Mouse (Mus musculus): ENCODE data around the gene Cpox. TPM values are rescaled to one million over a fixed set of nuclear protein-coding genes. Genes with fewer than 3 reads are reported as not detected.

Gene Cpox
- polyA plus RNA-seq, 1 experiment from 2014 or later = 80.4 TPM

DNA sequence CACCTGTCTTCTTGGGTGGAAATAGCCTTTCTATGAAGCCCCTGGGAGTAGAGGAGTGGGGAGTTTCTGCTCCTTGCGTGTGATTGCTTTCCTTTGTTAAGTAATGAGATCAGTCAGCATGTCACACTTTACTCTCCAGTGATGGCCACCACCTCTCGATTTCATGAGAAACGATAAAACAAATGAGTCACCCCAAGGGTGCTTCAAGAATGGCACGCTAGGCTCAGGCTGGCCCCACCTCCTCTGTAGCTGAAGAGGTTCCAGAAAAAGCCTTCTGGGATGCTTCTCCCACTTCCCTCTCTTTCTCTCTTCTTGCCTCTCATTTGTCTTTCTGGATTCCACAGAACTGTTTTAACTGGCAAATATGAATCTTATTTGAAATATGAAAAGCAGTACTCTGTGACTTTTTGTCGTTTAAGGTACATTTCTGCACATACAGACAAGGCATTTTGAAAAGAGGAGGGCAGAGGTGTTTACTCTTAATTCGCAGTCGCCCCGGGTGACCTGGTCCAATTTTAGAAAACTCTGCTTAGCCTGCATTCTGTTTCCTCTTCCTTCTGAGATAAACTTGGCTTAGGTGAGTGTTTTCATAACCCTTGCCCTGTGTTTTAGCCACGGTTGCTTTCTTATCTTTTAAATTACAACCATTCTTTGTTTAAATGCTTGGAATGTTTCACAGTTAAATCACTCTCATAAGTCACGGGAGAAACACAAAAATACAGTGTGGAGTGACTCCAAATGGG, 33.5 kb downstream of the Cpox start:
- no peak overlapping the region for H3K9ac ChIP-seq
- H3K27me3 ChIP-seq (replicated peaks) = no peaks in the 10 kb centered on the region
- ATAC-seq (ENCODE audit: insufficient read depth, low FRiP score, low read depth) = no peak
- no peaks in the 10 kb centered on the region for H3K36me3 ChIP-seq
- 11% methylated on average over 10 of the region's 10 CpGs for WGBS
- no peaks in the 10 kb centered on the region for H3K9me3 ChIP-seq
- no peak overlapping the region for H3K4me2 ChIP-seq
- H3K27ac ChIP-seq = no peak overlapping the region
- no peaks in the 10 kb centered on the region for H3K4me1 ChIP-seq
- no peak overlapping the region for H3K4me3 ChIP-seq (replicated peaks)

DNA sequence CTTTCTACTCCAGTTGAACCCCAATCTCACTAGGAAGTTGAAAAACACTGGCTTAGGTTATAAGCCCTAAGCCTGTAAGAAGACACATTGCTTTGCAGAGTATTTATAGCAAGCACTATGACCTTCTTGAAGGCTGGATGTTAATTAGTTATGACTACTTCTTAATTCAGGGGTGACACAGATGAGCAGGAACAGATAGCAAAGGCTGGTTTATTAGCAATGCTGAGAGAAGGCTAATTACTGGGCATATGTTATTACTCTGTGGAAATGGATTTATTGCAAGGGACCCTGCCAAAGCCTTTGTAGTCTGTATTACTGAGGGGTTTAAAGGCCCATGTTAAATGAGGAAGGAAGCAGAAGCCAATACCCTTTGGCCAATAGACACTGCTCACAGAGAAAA, 34.9 kb downstream of the Cpox start:
- ATAC-seq (ENCODE audit: insufficient read depth, low FRiP score, low read depth) = no peak
- no peaks in the 10 kb centered on the region for H3K36me3 ChIP-seq
- H3K4me3 ChIP-seq (replicated peaks) = no peak overlapping the region
- H3K4me1 ChIP-seq = no peaks in the 10 kb centered on the region
- H3K4me2 ChIP-seq = no peak overlapping the region
- no peaks in the 10 kb centered on the region for H3K27me3 ChIP-seq (replicated peaks)
- H3K9me3 ChIP-seq = no peaks in the 10 kb centered on the region
- no peak overlapping the region for H3K9ac ChIP-seq
- no peak overlapping the region for H3K27ac ChIP-seq

DNA sequence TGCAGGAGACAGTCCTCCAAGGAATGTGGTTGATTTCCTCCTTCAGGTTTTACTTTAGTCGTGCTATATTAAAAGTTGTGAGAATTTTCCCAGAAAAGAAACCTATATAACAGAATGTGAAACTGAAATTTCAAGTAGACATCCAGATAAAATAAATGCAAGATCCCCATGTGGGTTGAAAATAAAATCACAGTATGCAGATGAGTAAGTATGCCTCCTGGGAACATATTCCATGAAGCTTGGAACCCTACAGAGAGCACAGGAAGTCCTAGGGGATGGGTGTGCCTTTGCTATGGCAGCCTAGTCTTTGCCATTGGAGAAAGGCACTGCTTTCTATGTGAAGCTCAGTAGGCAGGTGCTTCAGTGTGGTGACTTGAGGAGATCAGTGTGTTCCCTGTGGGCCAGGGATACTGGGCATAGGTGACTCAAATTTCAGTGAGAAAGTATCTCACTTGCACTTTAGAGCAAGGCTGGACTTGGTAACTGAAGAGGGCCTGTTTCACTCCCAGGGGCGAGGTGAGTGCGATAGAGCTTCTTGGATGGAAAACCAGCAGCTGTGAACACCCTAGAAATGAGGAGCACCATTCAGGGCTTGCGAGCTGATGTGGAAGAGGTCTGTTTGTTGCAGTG, 37.3 kb downstream of the Cpox start:
- Histone ChIP-seq H3K9ac (no peak overlapping the region), H3K36me3 (no peaks in the 10 kb centered on the region), H3K4me2 (no peak overlapping the region), H3K9me3 (no peaks in the 10 kb centered on the region), H3K4me1 (no peaks in the 10 kb centered on the region), H3K4me3 (replicated peaks) (no peak overlapping the region), H3K27ac (no peak overlapping the region), H3K27me3 (replicated peaks) (no peaks in the 10 kb centered on the region)
- no peak for ATAC-seq (ENCODE audit: insufficient read depth, low FRiP score, low read depth)
- WGBS = 87% methylated on average over 4 of the region's 4 CpGs

DNA sequence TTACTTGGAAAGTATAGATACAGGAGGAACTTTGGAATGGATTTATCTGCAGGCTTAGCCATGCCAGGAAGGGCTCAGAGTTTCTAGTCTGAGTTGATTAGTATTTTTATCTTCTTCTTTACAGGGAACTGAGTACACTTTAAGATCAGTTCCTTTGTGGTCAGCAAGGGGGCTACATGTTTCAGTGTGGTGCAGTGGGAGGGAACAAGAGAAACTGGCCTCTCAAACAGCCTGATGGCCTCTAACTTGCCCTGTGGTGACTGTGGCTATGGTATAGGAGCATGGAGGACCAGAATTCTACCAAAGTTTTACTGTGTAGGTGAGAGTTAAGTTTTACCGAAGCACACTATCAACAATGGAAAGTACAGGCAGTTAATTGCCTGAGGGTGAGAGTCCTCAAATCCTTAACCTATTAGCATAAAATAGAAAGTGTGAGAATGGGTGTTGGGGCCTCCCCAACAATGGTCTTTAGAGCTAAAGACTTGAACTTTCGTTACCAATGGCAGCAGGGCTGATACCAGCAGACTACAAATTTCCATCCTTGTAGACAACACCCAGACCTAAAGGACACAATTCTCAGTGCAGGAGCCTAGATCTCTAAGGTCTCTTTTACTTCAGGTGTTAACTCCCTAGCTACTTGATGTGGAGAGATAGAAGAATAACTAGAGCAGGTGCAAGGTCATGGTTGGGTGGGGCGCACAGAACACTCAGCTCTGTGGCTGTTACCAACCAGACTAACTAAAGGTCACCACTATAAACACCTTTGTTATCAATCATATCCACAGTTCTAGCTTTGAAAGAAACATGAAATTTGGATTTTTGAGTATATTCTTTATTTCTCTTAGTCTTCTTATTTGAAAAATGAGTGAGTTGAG, 38.7 kb downstream of the Cpox start:
- H3K27ac ChIP-seq = no peak overlapping the region
- no peak overlapping the region for H3K4me3 ChIP-seq (replicated peaks)
- 70% methylated on average over 3 of the region's 3 CpGs for WGBS
- no peaks in the 10 kb centered on the region for H3K4me1 ChIP-seq
- ATAC-seq (ENCODE audit: insufficient read depth, low FRiP score, low read depth) = no peak
- H3K27me3 ChIP-seq (replicated peaks) = no peaks in the 10 kb centered on the region
- H3K9me3 ChIP-seq = no peaks in the 10 kb centered on the region
- H3K4me2 ChIP-seq = no peak overlapping the region
- H3K9ac ChIP-seq = no peak overlapping the region
- H3K36me3 ChIP-seq = no peaks in the 10 kb centered on the region

DNA sequence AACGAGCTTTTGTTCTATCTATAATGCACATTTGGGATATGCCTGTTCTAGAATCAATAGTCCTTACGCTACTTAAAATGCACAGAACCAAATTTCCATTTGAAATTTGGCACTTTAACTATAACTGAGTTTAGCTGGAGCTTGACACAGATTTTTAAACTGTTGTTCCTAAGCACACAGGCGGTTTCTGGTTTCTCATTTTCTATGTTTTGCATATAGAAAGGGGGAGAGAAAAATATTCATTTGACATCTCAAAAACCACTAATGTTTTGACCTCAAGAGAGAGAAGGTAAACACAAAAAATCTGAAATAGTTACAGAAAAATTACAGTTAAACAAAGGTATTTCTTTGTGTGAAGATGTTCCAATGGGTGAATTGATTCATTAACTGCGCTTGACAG, 39.4 kb downstream of the Cpox start:
- Histone ChIP-seq H3K27me3 (replicated peaks) (no peaks in the 10 kb centered on the region), H3K4me1 (no peaks in the 10 kb centered on the region), H3K9me3 (no peaks in the 10 kb centered on the region), H3K27ac (no peak overlapping the region), H3K9ac (no peak overlapping the region), H3K4me3 (replicated peaks) (no peak overlapping the region), H3K36me3 (no peaks in the 10 kb centered on the region), H3K4me2 (no peak overlapping the region)
- no peak for ATAC-seq (ENCODE audit: insufficient read depth, low FRiP score, low read depth)
- 71% methylated on average over 4 of the region's 4 CpGs for WGBS

DNA sequence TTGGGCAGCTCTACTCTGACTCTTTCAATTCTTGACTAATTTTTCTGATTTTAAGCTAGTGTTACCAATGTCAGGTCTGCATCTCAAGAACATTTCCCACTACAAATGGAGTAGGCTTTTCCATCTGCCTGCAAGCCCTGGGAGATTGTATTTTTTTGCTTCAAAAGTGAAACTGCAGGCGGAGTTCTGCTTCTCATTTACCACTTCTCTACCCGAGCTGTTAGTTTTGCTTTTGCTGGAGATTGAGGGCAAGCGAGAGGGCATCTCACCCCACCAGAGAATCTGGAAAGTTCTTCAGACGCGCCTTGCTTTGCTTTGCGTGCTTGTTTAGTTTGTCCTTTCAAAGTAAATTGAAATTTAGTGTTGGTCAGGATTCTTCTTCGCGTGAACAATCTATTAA, 42.1 kb downstream of the Cpox start:
- no peaks in the 10 kb centered on the region for H3K36me3 ChIP-seq
- no peaks in the 10 kb centered on the region for H3K4me1 ChIP-seq
- no peak overlapping the region for H3K9ac ChIP-seq
- 70% methylated on average over 8 of the region's 8 CpGs for WGBS
- no peaks in the 10 kb centered on the region for H3K9me3 ChIP-seq
- no peak overlapping the region for H3K4me2 ChIP-seq
- no peaks in the 10 kb centered on the region for H3K27me3 ChIP-seq (replicated peaks)
- no peak overlapping the region for H3K27ac ChIP-seq
- no peak overlapping the region for H3K4me3 ChIP-seq (replicated peaks)
- no peak for ATAC-seq (ENCODE audit: insufficient read depth, low FRiP score, low read depth)

DNA sequence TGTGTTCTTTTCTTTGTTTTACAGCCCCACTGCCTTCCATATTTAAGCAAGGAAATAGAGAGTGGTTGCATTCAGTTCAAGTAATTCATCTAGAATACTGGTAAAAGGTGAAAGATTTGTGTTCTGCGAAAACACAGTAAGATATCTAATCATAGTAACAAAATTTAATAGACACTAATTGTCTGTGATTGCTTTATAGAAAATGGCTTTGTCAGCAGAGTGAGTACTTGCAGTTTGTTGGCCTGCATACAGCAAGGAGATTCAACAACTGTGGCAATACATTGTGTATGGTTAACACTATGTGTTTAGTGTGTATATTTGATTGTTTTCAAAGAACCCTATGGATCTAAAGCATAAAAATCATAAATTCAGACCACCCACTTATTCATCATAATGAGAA, 43.0 kb downstream of the Cpox start:
- WGBS = 93% methylated on average over 1 of the region's 1 CpGs
- Histone ChIP-seq H3K4me1 (no peaks in the 10 kb centered on the region), H3K9ac (no peak overlapping the region), H3K36me3 (no peaks in the 10 kb centered on the region), H3K4me3 (replicated peaks) (no peak overlapping the region), H3K4me2 (no peak overlapping the region), H3K27ac (no peak overlapping the region), H3K27me3 (replicated peaks) (no peaks in the 10 kb centered on the region), H3K9me3 (no peaks in the 10 kb centered on the region)
- ATAC-seq (ENCODE audit: insufficient read depth, low FRiP score, low read depth) = no peak

DNA sequence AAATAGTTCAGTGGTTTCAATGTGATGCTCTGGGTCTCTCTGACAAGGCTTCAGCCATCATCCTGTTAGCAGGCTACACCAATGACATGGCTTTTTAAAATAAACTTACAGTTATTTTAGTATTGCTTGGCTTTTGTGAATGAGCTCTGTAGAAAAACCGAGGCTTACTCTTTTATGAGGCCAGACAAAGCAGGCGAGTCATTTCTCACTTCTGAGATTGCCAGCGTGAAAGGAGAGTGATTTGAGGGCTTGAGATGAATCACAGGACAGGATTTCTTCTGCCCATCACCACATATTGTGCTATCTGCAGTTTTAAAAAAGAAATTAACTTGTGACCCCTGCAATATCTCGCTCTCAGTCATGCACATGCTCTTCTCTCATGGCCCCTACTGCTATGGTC, 44.9 kb downstream of the Cpox start:
- no peaks in the 10 kb centered on the region for H3K9me3 ChIP-seq
- no peaks in the 10 kb centered on the region for H3K4me1 ChIP-seq
- WGBS = 61% methylated on average over 4 of the region's 4 CpGs
- no peak for ATAC-seq (ENCODE audit: insufficient read depth, low FRiP score, low read depth)
- H3K4me2 ChIP-seq = no peak overlapping the region
- no peaks in the 10 kb centered on the region for H3K36me3 ChIP-seq
- H3K4me3 ChIP-seq (replicated peaks) = no peak overlapping the region
- no peak overlapping the region for H3K27ac ChIP-seq
- no peaks in the 10 kb centered on the region for H3K27me3 ChIP-seq (replicated peaks)
- H3K9ac ChIP-seq = no peak overlapping the region

DNA sequence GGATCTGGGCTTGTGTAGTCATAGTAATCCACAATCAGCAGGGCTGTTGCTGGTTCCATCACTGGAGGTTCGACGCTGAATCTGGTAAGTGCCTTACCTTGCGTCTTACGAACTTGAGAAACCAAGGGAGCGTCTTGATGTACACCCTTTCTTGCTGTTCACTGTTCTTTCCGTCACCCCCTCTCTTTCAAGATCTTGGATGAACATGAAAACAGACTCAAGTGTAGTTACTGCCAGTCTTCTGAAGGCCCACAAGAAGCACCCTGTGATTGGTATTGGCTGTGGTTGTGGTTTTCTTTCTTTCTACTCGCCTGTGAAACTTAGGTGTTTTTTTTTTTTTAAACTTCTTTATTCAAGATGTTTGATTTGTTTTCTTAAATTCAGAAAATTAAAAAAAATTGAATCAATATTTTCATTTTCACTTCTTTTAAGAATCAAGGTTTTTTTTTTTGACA, 48.6 kb downstream of the Cpox start, which contains the start of gene Gpr15:
Gene Gpr15 (minus strand): TSS at position 405 of the 455 bp plus-strand sequence.
- no peak for ATAC-seq (ENCODE audit: insufficient read depth, low FRiP score, low read depth)
- 93% methylated on average over 7 of the region's 7 CpGs for WGBS
- Histone ChIP-seq H3K4me2 (no peak within 1 kb of the TSS), H3K27ac (no peak within 1 kb of the TSS), H3K27me3 (replicated peaks) (no peaks in the 10 kb centered on the region), H3K4me1 (no peaks in the 10 kb centered on the region), H3K4me3 (replicated peaks) (no peak within 1 kb of the TSS), H3K36me3 (no peaks in the 10 kb centered on the region), H3K9ac (no peak within 1 kb of the TSS), H3K9me3 (no peaks in the 10 kb centered on the region)

DNA sequence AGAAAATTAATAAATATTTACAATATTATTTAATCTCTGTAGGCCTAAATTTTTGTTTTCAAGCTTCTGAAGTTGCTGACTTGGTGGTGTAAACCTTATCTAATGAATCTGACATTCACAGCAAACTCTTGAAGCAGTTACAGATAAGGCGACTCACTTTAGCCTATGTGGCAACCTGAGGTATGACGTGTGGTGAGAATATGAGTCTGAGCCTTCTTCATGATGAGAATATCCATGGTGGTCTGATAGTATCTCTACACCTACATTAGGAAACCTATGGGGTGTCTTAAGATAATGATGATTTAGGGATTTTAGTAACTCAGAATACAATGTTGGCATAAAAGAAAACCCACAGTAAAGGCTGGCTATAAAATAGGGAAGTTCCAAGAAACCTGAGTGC, 52.2 kb downstream of the Cpox start:
- no peak for ATAC-seq (ENCODE audit: insufficient read depth, low FRiP score, low read depth)
- no peak overlapping the region for H3K9ac ChIP-seq
- no peaks in the 10 kb centered on the region for H3K4me1 ChIP-seq
- H3K4me2 ChIP-seq = no peak overlapping the region
- H3K4me3 ChIP-seq (replicated peaks) = no peak overlapping the region
- H3K36me3 ChIP-seq = no peaks in the 10 kb centered on the region
- no peaks in the 10 kb centered on the region for H3K9me3 ChIP-seq
- 82% methylated on average over 2 of the region's 2 CpGs for WGBS
- H3K27me3 ChIP-seq (replicated peaks) = no peaks in the 10 kb centered on the region
- H3K27ac ChIP-seq = no peak overlapping the region

DNA sequence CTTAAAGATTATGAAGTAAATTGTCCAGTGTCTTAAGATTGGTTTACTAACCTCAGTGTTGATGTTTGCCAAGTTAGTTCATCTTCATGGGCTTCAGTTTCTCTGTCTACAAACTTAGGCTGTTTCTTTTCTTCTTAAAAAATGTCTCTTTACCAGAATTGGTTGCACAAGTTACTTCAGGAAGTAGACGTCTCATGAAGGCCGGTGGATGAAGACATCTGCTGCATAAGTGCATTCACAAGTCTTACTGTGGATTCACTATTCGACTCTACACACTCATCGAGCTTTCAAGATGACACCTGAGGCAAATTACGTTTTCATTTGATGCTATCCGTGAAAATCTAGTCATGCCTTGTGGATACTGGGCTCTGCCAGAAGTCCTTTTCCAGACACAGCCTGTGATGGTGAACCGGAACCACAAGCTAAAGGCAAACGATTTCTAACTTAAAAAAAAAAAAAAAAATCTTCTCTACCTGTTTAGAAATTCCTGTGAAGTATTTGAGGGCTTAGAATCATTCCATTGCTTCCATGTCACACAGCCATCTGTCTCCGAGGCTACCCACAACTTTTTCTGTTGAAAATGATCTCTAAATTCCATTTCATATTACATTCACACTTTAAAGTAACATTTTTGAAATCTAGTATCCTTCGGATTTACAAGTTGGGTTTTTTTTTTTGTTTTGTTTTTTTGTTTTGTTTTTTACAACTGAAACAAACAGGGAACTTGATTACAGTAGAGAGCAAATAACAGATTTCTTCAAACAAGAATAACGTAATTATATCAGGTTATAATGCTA, 56.8 kb downstream of the Cpox start:
- H3K4me1 ChIP-seq = peaks cover 5% of the 10 kb centered on the region; the same call in 1 of the 2 replicates
- H3K27ac ChIP-seq = no peak overlapping the region
- H3K4me3 ChIP-seq (replicated peaks) = peak overlapping the region; percentile 69; the same call in 1 of the 2 replicates
- no peak for ATAC-seq (ENCODE audit: insufficient read depth, low FRiP score, low read depth)
- peaks cover 18% of the 10 kb centered on the region for H3K36me3 ChIP-seq
- no peak overlapping the region for H3K9ac ChIP-seq
- H3K9me3 ChIP-seq = no peaks in the 10 kb centered on the region
- 76% methylated on average over 11 of the region's 11 CpGs for WGBS
- H3K27me3 ChIP-seq (replicated peaks) = no peaks in the 10 kb centered on the region
- peak overlapping the region; percentile 64; the same call in 1 of the 2 replicates for H3K4me2 ChIP-seq

Data from stomach, embryonic 15.5 days (tissue).